Mouse (Mus musculus): ENCODE measurements around the gene Vmn1r40. TPM values are rescaled to one million over a fixed set of nuclear protein-coding genes. Genes with fewer than 3 reads are reported as not detected.

The Vmn1r40 gene
- polyA plus RNA-seq, 1 experiment from 2014 or later = not detected

DNA sequence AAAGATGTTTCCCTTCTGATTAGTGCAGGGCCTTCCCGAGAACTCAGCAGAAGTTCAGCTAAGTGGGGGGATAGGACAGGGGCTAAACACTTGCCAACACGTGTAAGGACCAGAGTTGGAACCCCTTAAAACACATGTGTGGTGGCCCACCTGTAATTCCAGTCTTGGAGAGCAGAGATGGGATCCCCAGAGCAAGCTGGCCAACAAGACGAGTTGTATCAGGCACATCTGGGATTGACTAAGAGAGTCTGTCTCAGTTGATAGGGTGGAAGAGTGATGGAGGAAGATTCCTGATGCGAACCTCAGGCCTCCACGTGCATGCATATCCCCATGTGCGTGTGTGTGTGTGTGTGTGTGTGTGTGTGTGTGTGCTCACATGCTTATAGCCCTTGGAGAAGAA lies 35.9 kb upstream of the Vmn1r40 start:
- ATAC-seq (ENCODE audit: low FRiP score, low TSS enrichment) = no peak
- Histone ChIP-seq H3K9ac (replicated peaks; ENCODE audit: low read length) (no peak overlapping the region), H3K27ac (ENCODE audit: low read length) (no peak overlapping the region), H3K36me3 (ENCODE audit: insufficient read depth, low read length) (peaks cover 9% of the 10 kb centered on the region; the same call in 1 of the 2 replicates), H3K4me2 (replicated peaks; ENCODE audit: low read depth, low read length) (no peak overlapping the region), H3K4me1 (ENCODE audit: insufficient read depth, low read length) (no peaks in the 10 kb centered on the region), H3K9me3 (ENCODE audit: low read length) (no peaks in the 10 kb centered on the region), H3K4me3 (ENCODE audit: low read length) (no peak overlapping the region), H3K27me3 (ENCODE audit: insufficient read depth, low read length) (no peaks in the 10 kb centered on the region)
- WGBS = 84% methylated on average over 6 of the region's 6 CpGs

DNA sequence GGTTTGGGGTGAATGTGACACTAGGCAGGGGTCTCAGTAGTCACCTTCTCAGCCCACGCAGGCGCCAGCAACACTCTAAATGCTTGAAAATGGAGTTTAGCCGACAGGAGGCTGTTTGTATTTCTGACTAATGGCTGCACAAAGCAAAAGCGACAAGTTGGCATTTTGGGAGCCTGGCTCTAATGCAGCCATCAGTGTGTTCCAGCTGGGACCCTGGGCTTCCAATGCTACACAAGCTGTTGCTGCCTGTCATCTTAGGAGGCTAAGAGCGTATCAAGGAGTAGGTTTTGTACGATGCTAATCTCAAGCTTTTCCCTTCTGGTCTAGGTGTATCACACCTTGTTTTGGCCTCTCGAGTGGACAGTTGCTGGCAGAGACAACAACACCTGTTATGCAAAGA lies 34.7 kb upstream of the Vmn1r40 start:
- H3K4me1 ChIP-seq (ENCODE audit: insufficient read depth, low read length) = no peaks in the 10 kb centered on the region

DNA sequence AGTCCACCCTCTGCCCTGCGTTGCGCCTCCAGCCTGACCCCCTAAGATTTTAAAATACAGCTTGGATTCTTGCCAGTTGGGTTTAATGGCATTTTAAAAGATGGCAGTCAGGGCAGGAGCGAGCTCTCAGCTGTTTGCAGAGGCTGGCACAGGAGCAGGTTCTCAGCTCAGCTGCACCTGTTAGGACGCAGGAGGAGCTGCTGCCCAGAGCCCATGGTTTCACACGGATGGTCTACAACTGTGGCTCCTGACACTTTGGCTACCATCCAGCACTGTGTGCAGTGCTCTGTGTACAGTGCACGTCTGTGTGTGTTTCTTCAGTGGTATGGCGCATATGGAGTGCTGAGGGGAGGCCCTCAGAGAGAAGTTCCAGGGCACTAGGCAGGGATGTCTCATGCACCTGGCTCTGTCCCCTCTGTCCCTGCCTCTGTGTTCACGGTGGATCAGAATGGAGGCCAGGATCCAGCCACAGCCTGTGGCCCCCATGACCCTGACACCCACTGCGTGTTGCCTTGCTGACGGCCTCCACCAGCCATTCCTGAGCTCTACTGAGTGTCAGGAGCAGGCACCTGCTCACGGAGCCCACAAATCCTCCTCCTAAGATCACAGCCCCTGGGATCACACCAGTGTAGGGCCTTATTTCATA lies 34.1 kb upstream of the Vmn1r40 start:
- no peaks in the 10 kb centered on the region for H3K4me1 ChIP-seq (ENCODE audit: insufficient read depth, low read length)
- H3K27me3 ChIP-seq (ENCODE audit: insufficient read depth, low read length) = no peaks in the 10 kb centered on the region
- no peak for ATAC-seq (ENCODE audit: low FRiP score, low TSS enrichment)
- no peaks in the 10 kb centered on the region for H3K9me3 ChIP-seq (ENCODE audit: low read length)
- H3K4me3 ChIP-seq (ENCODE audit: low read length) = no peak overlapping the region
- no peak overlapping the region for H3K27ac ChIP-seq (ENCODE audit: low read length)
- H3K9ac ChIP-seq (replicated peaks; ENCODE audit: low read length) = no peak overlapping the region
- no peak overlapping the region for H3K4me2 ChIP-seq (replicated peaks; ENCODE audit: low read depth, low read length)
- WGBS = 79% methylated on average over 11 of the region's 11 CpGs
- H3K36me3 ChIP-seq (ENCODE audit: insufficient read depth, low read length) = peaks cover 10% of the 10 kb centered on the region; the same call in 1 of the 2 replicates

More for the DNA sequence above, 34.7 kb upstream of the Vmn1r40 start:
- Histone ChIP-seq H3K36me3 (ENCODE audit: insufficient read depth, low read length) (peaks cover 10% of the 10 kb centered on the region; the same call in 1 of the 2 replicates), H3K27ac (ENCODE audit: low read length) (no peak overlapping the region), H3K4me3 (ENCODE audit: low read length) (no peak overlapping the region), H3K9ac (replicated peaks; ENCODE audit: low read length) (no peak overlapping the region), H3K9me3 (ENCODE audit: low read length) (no peaks in the 10 kb centered on the region), H3K4me2 (replicated peaks; ENCODE audit: low read depth, low read length) (no peak overlapping the region), H3K27me3 (ENCODE audit: insufficient read depth, low read length) (no peaks in the 10 kb centered on the region)
- WGBS = 89% methylated on average over 7 of the region's 7 CpGs
- ATAC-seq (ENCODE audit: low FRiP score, low TSS enrichment) = no peak

DNA sequence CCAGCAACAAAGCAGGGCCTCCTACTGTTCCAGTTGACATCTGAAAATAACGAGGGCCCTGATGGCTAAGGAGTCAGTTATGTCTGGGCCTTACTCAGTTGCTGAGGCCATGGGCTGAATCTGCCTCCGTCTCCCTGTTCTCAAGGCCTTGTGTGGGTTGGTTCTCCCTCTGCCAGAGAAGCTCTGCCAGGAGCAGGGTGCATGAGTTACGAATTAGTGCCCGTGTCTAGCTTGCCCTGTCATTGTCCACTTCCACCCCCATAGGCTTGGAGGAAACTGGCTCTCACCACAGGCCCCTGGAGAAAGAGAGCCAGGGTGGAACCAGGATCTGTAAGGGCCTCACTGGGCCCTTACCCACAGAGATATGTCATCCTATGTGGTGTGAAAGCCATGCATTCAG lies 28.8 kb upstream of the Vmn1r40 start:
- H3K27me3 ChIP-seq (ENCODE audit: insufficient read depth, low read length) = no peaks in the 10 kb centered on the region
- H3K9me3 ChIP-seq (ENCODE audit: low read length) = no peaks in the 10 kb centered on the region
- no peak overlapping the region for H3K9ac ChIP-seq (replicated peaks; ENCODE audit: low read length)
- 81% methylated on average over 4 of the region's 4 CpGs for WGBS
- H3K36me3 ChIP-seq (ENCODE audit: insufficient read depth, low read length) = peaks cover 10% of the 10 kb centered on the region; the same call in 1 of the 2 replicates
- H3K4me1 ChIP-seq (ENCODE audit: insufficient read depth, low read length) = no peaks in the 10 kb centered on the region
- ATAC-seq (ENCODE audit: low FRiP score, low TSS enrichment) = no peak
- H3K4me2 ChIP-seq (replicated peaks; ENCODE audit: low read depth, low read length) = no peak overlapping the region
- H3K4me3 ChIP-seq (ENCODE audit: low read length) = no peak overlapping the region
- H3K27ac ChIP-seq (ENCODE audit: low read length) = no peak overlapping the region

DNA sequence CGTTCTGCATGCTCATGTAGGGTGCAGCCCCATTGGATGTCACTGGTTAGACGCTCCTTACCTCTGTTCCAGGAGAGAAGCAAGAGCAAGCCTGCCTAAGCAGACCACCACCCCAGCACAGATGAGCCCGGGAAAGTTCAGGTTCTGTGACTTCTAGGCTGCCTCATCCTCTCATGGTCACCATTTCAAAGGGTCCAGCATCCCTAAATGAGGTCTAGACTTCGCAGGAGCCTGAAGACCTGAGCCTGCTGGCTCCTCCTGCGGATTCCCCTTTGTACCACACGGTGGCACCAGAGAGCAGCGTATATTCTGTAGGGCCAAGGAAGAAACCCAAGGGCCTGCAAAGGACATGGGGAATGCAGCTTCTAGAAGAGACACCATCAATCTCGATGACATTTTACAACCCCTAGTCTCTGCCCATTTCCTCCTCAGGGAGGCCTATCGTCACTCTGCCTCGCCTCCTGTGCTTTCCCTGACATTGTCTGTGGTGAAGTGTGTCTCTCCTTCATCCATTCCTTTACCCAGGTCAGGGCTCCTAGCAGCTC lies 28.0 kb upstream of the Vmn1r40 start:
- Histone ChIP-seq H3K4me3 (ENCODE audit: low read length) (no peak overlapping the region), H3K27ac (ENCODE audit: low read length) (no peak overlapping the region), H3K4me2 (replicated peaks; ENCODE audit: low read depth, low read length) (no peak overlapping the region), H3K9me3 (ENCODE audit: low read length) (no peaks in the 10 kb centered on the region), H3K36me3 (ENCODE audit: insufficient read depth, low read length) (peaks cover 8% of the 10 kb centered on the region; the same call in 1 of the 2 replicates), H3K9ac (replicated peaks; ENCODE audit: low read length) (no peak overlapping the region), H3K4me1 (ENCODE audit: insufficient read depth, low read length) (no peaks in the 10 kb centered on the region), H3K27me3 (ENCODE audit: insufficient read depth, low read length) (no peaks in the 10 kb centered on the region)
- ATAC-seq (ENCODE audit: low FRiP score, low TSS enrichment) = peak; percentile 68
- WGBS = 18% methylated on average over 10 of the region's 10 CpGs

DNA sequence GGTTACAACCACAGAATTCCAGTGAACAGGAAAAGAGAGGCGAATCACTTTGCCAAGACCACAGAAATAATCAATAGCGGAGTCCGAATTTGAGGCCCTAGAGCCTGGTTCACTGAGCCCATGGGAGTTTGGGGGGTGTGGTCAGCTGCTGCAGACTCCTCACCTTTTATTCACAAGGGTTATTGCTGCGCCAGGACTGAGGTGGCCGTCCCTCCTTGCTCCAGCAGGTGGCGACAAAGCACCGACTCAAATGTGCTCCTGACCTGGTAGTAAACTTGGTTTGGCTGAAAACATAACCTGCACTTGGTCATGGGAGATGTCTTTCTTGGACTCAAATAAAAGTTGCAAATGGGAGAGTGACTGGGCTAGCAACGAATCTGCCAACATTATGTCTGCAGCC lies 27.2 kb upstream of the Vmn1r40 start:
- WGBS = 7% methylated on average over 8 of the region's 8 CpGs

DNA sequence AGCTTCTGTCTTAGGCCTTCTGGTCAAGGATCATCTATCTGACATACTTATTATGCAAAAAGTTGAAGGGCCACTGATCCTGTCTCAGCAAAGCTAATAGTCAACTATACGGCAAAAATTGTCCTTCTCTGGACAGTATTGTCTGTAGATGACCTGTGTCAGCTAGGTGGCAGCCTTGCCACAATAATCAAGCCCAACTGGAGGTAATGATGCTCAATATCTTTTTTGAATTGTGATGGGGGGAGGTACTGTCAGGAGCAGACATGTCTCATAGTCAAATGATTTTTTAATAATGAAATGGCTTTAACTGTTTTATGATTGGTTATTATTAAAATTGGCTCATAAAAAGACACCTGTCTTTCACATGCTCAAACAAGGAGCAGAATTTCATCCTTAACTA lies 23.1 kb upstream of the Vmn1r40 start:
- no peaks in the 10 kb centered on the region for H3K4me1 ChIP-seq (ENCODE audit: insufficient read depth, low read length)
- 53% methylated on average over 1 of the region's 1 CpGs for WGBS
- ATAC-seq (ENCODE audit: low FRiP score, low TSS enrichment) = no peak
- H3K4me2 ChIP-seq (replicated peaks; ENCODE audit: low read depth, low read length) = no peak overlapping the region
- no peak overlapping the region for H3K27ac ChIP-seq (ENCODE audit: low read length)
- no peaks in the 10 kb centered on the region for H3K9me3 ChIP-seq (ENCODE audit: low read length)
- H3K4me3 ChIP-seq (ENCODE audit: low read length) = no peak overlapping the region
- no peaks in the 10 kb centered on the region for H3K27me3 ChIP-seq (ENCODE audit: insufficient read depth, low read length)
- no peak overlapping the region for H3K9ac ChIP-seq (replicated peaks; ENCODE audit: low read length)
- no peaks in the 10 kb centered on the region for H3K36me3 ChIP-seq (ENCODE audit: insufficient read depth, low read length)

More for the DNA sequence above, 27.2 kb upstream of the Vmn1r40 start:
- no peaks in the 10 kb centered on the region for H3K27me3 ChIP-seq (ENCODE audit: insufficient read depth, low read length)
- H3K27ac ChIP-seq (ENCODE audit: low read length) = no peak overlapping the region
- H3K4me2 ChIP-seq (replicated peaks; ENCODE audit: low read depth, low read length) = no peak overlapping the region
- ATAC-seq (ENCODE audit: low FRiP score, low TSS enrichment) = peak; percentile 60; the same call in 1 of the 2 replicates
- H3K4me3 ChIP-seq (ENCODE audit: low read length) = no peak overlapping the region
- no peaks in the 10 kb centered on the region for H3K9me3 ChIP-seq (ENCODE audit: low read length)
- no peaks in the 10 kb centered on the region for H3K4me1 ChIP-seq (ENCODE audit: insufficient read depth, low read length)
- no peak overlapping the region for H3K9ac ChIP-seq (replicated peaks; ENCODE audit: low read length)
- H3K36me3 ChIP-seq (ENCODE audit: insufficient read depth, low read length) = peaks cover 7% of the 10 kb centered on the region; the same call in 1 of the 2 replicates

DNA sequence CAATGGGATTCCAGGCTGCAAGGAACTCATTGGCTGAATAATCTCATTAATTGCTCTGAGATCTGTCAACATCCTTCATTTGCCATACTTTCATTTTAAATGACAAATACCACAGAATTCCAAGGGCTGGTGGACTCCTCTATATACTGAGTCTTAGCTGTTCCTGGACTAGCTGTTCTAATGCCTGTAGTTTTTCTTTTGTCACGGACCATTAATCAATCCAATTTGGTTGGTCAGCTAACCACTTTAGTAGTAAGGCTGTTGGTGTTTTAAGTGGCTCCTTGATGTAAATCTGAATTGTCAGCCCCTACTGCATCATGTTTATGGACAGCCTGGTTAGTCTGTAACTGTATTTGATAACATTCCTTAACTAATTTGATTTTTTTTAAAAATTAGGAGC lies 20.2 kb upstream of the Vmn1r40 start:
- 43% methylated on average over 1 of the region's 1 CpGs for WGBS
- no peak overlapping the region for H3K27ac ChIP-seq (ENCODE audit: low read length)
- no peak overlapping the region for H3K4me3 ChIP-seq (ENCODE audit: low read length)
- H3K9me3 ChIP-seq (ENCODE audit: low read length) = no peaks in the 10 kb centered on the region
- no peak overlapping the region for H3K4me2 ChIP-seq (replicated peaks; ENCODE audit: low read depth, low read length)
- ATAC-seq (ENCODE audit: low FRiP score, low TSS enrichment) = peak; percentile 46; the same call in 1 of the 2 replicates
- no peak overlapping the region for H3K9ac ChIP-seq (replicated peaks; ENCODE audit: low read length)
- no peaks in the 10 kb centered on the region for H3K27me3 ChIP-seq (ENCODE audit: insufficient read depth, low read length)
- no peaks in the 10 kb centered on the region for H3K36me3 ChIP-seq (ENCODE audit: insufficient read depth, low read length)
- H3K4me1 ChIP-seq (ENCODE audit: insufficient read depth, low read length) = no peaks in the 10 kb centered on the region

DNA sequence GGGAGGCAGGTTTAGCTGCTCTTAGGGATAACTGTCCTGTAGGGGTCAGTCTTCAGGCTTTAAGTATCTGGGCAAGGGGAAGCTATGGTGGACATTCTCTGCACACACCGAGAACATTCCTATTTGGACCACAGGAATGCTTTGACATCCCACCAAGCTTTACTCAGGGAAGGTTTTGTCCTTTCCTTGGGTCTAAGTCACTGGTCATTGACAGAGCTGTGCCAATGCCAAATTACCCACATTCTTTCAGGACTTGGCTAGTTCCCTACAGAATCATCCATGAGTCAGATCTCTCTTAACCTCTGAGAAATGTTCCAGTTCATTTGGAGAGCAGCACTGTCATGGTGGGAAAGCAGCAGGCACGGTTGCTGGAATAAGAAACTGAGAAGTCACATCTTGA lies 716 bp upstream of the Vmn1r40 start:
- WGBS = 68% methylated on average over 2 of the region's 2 CpGs
- H3K9me3 ChIP-seq (ENCODE audit: low read length) = 0 out of 2 replicates have a peak, but pooled peaks cover 3% of the 10 kb centered on the region
- no peak overlapping the region for H3K27ac ChIP-seq (ENCODE audit: low read length)
- H3K27me3 ChIP-seq (ENCODE audit: insufficient read depth, low read length) = no peaks in the 10 kb centered on the region
- H3K4me1 ChIP-seq (ENCODE audit: insufficient read depth, low read length) = no peaks in the 10 kb centered on the region
- H3K36me3 ChIP-seq (ENCODE audit: insufficient read depth, low read length) = no peaks in the 10 kb centered on the region
- ATAC-seq (ENCODE audit: low FRiP score, low TSS enrichment) = no peak
- H3K4me3 ChIP-seq (ENCODE audit: low read length) = no peak overlapping the region
- no peak overlapping the region for H3K9ac ChIP-seq (replicated peaks; ENCODE audit: low read length)
- H3K4me2 ChIP-seq (replicated peaks; ENCODE audit: low read depth, low read length) = no peak overlapping the region

DNA sequence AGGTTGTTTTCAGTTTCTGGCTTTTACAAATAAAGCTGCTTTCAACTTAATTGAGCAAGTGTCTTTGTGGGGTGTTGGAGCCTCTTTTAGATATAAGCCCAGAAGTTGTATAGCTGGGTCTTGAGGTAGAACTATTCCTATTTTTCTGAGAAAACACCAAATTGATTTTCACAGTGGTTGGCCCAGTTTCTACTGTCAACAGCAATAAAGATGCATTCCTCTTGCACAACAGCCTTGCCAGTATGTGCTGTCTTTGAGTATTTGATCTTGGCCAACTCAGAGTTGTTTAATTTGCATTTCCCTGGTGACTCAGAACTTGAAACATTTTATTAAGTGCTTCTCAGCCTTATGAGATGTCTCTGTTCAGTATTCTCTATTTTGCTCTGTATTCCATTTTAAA lies 10.7 kb downstream of the Vmn1r40 start:
- Histone ChIP-seq H3K27ac (ENCODE audit: low read length) (no peak overlapping the region), H3K4me1 (ENCODE audit: insufficient read depth, low read length) (no peaks in the 10 kb centered on the region), H3K27me3 (ENCODE audit: insufficient read depth, low read length) (no peaks in the 10 kb centered on the region), H3K4me2 (replicated peaks; ENCODE audit: low read depth, low read length) (no peak overlapping the region), H3K9ac (replicated peaks; ENCODE audit: low read length) (no peak overlapping the region), H3K36me3 (ENCODE audit: insufficient read depth, low read length) (no peaks in the 10 kb centered on the region), H3K9me3 (ENCODE audit: low read length) (0 out of 2 replicates have a peak, but pooled peaks cover 5% of the 10 kb centered on the region), H3K4me3 (ENCODE audit: low read length) (no peak overlapping the region)
- ATAC-seq (ENCODE audit: low FRiP score, low TSS enrichment) = no peak

Measured in kidney, embryonic 16.5 days (tissue).